Mouse (Mus musculus): Measurements from ENCODE around the gene Chga.
A peak's percentile ranks its signal among the peaks of the same experiment; 100 is the strongest.

GRCm38 (mm10) chr12:102607066-102607465 lies 52.3 kb downstream of the Chga start:
- TF ChIP-seq CTCF (IDR thresholded peaks at IDR 0.05; ENCODE audit: insufficient read depth, low read length) (peak; percentile 20; the same call in 1 of the 2 replicates), POLR2A (IDR thresholded peaks at IDR 0.05; ENCODE audit: borderline replicate concordance, extremely low read depth, low read depth, low read length) (no peak)

Data from lung, adult 2 months (tissue).